Mouse (Mus musculus): ENCODE measurements at regions not wholly inside any gene's neighbourhood (a gene's known extent, or its start where the extent isn't known, plus 50 kb on each side); places are given as distances from the start of the nearest gene placed in this dataset.

- no peak for DNase-seq (ENCODE audit: low spot score in 2 of 2)
These were observed 53.4 kb upstream of the Sipa1l1 start for GRCm38 (mm10) chr12:82115766-82116165.
